Mouse (Mus musculus): Measurements from ENCODE around the gene Khdrbs2.

GRCm38 (mm10) chr1:32503381-32503780, 330.9 kb downstream of the Khdrbs2 start:
- TF ChIP-seq CTCF (IDR thresholded peaks at IDR 0.05; ENCODE audit: borderline replicate concordance, insufficient read depth, low read depth, low read length) (no peak), POLR2A (IDR thresholded peaks at IDR 0.05; ENCODE audit: borderline replicate concordance, insufficient read depth, low read length) (no peak)
